8 mouse cellular contexts compared by ENCODE assay signal in genomic region chr16:75696176-75696575, GRCm38 (mm10).
DNase-seq lines count a peak whose midpoint lies in the region; ATAC-seq and TF ChIP-seq lines count a peak whose summit lies in the region.

No protein-coding gene starts in this region.

- H3K9me3 ChIP-seq in G1E (replicated peaks), result no peaks in the 10 kb centered on the region
- H3K9me3 ChIP-seq in forebrain, embryonic 15.5 days, result no peaks in the 10 kb centered on the region

- DNase-seq in 416B (ENCODE audit: low read depth), result peak; percentile 75
- peak; percentile 33 for DNase-seq in G1E (ENCODE audit: low spot score)
- peak; percentile 53 to 56 for DNase-seq in cerebellum, adult 18-20 months
- peak; percentile 61 for DNase-seq in kidney, adult 2 months
- DNase-seq in left cerebral cortex, postnatal 4 days, result peak; percentile 41
- peak; percentile 57 for DNase-seq in naive thymus-derived CD4-positive, alpha-beta T cell, adult 2 months (ENCODE audit: low read depth)
- DNase-seq in thymus, postnatal 14 days, result peak; percentile 54

- TF ChIP-seq POLR2A in kidney, adult 2 months (IDR thresholded peaks at IDR 0.05; ENCODE audit: low read depth, low read length), result no peak

- H3K4me2 ChIP-seq in forebrain, embryonic 15.5 days (replicated peaks), result no peak overlapping the region

- no peaks in the 10 kb centered on the region; the same call in 1 of the 2 replicates for H3K4me1 ChIP-seq in G1E (ENCODE audit: insufficient read depth, low read depth, low read length)
- no peaks in the 10 kb centered on the region for H3K4me1 ChIP-seq in forebrain, embryonic 15.5 days
- no peaks in the 10 kb centered on the region for H3K4me1 ChIP-seq in kidney, adult 2 months (ENCODE audit: control insufficient read depth, insufficient read depth, low read length)

- peak; percentile 66 for ATAC-seq in G1E (ENCODE audit: extremely low read depth, insufficient number of reproducible peaks, low FRiP score, poor library complexity, severe bottlenecking)
- ATAC-seq in forebrain, embryonic 15.5 days (replicated peaks), result peak; percentile 63; the same call in 1 of the 2 replicates

- WGBS in forebrain, embryonic 15.5 days, result 19% methylated on average over 2 of the region's 2 CpGs
- WGBS in kidney, adult 2 months, result 4% methylated on average over 2 of the region's 2 CpGs

- no peak overlapping the region for H3K27ac ChIP-seq in forebrain, embryonic 15.5 days (replicated peaks)
- H3K27ac ChIP-seq in kidney, adult 2 months (ENCODE audit: insufficient read depth, low read depth, low read length), result no peak overlapping the region

- H3K9ac ChIP-seq in forebrain, embryonic 15.5 days (replicated peaks), result no peak overlapping the region

- H3K27me3 ChIP-seq in G1E (ENCODE audit: insufficient read depth, low read length), result peaks cover 4% of the 10 kb centered on the region; the same call in 1 of the 2 replicates
- H3K27me3 ChIP-seq in forebrain, embryonic 15.5 days, result no peaks in the 10 kb centered on the region
- H3K27me3 ChIP-seq in kidney, adult 2 months (replicated peaks; ENCODE audit: control insufficient read depth, insufficient read depth, low read length), result no peaks in the 10 kb centered on the region

- TF ChIP-seq CTCF in G1E (IDR thresholded peaks at IDR 0.05; ENCODE audit: low read depth, low read length), result peak; percentile 68
- TF ChIP-seq CTCF in kidney, adult 2 months (conservative IDR thresholded peaks at IDR 0.05; ENCODE audit: insufficient read depth, insufficient read length, low read depth, low read length), result peak; percentile 76

- no peaks in the 10 kb centered on the region for H3K36me3 ChIP-seq in G1E (replicated peaks)
- no peaks in the 10 kb centered on the region for H3K36me3 ChIP-seq in forebrain, embryonic 15.5 days
- H3K36me3 ChIP-seq in kidney, adult 2 months (ENCODE audit: control insufficient read depth, insufficient read depth, low read length), result no peaks in the 10 kb centered on the region

- intact Hi-C loops in left cerebral cortex, postnatal 4 days (cut with DNase I), result no loop called here

- H3K4me3 ChIP-seq in G1E (ENCODE audit: low read depth, low read length), result no peak overlapping the region
- no peak overlapping the region for H3K4me3 ChIP-seq in forebrain, embryonic 15.5 days
- H3K4me3 ChIP-seq in kidney, adult 2 months (ENCODE audit: insufficient read depth, low read depth, low read length), result no peak overlapping the region
